Mouse (Mus musculus) urinary bladder, adult 2 months (tissue): ENCODE data around the gene Agap1. TPM values are rescaled to one million over a fixed set of nuclear protein-coding genes. Genes with fewer than 3 reads are reported as not detected.

Experiments
- DNase-seq: peaks from one replicate; pipeline ENCODE4 v3.0.0; 2022; ENCODE audit warnings: low spot score
- polyA plus RNA-seq: library from polyadenylated mRNA; depleted of rRNA; stranded (reverse); fragments of >200 nt; gene quantifications from 2 replicates; pipeline ENCODE4 v1.2.3, GENCODE M21; 2012

Gene Agap1
- polyA plus RNA-seq, 1 experiment: 11.3 TPM

DNA sequence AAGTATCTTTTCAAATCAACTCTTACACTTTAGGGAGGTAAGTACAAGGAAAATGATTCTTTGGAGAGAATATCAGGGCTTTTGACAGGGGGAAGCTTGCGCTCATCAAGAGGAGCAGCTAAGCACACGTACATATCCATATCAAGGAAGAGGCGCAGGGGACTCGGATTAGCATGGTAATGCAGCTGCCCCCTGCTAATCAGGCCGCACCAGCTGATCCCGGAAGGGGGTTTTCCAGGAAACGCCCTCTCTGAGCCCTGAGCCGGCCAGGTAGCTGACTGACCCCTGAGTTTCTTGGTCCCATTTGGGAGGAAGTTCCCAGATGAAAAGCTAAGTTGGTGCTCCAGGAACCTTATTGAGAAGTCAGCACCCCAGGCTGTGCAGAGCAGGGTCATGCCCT, 301.8 kb downstream of the Agap1 start:
- DNase-seq: no peak

DNA sequence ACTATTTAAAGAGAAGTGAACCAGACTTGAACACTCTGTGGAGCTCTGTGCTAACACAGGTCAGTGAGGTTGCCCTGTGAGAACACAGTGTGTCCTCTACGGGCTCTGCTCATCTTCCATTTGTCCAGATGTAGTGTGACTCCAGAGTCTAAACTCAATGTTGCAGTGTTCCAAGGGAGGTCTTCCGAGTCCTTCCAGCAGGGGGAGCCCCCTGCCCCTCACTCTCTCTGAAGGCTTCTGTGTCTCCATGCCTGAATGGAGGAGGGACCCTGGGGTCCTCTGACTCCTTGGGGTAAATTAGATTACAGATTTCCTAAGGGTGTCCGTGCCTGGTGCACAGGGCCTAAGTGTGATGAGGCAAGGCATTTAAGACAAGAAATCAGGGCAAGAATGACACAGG, 302.9 kb downstream of the Agap1 start:
- no peak for DNase-seq

DNA sequence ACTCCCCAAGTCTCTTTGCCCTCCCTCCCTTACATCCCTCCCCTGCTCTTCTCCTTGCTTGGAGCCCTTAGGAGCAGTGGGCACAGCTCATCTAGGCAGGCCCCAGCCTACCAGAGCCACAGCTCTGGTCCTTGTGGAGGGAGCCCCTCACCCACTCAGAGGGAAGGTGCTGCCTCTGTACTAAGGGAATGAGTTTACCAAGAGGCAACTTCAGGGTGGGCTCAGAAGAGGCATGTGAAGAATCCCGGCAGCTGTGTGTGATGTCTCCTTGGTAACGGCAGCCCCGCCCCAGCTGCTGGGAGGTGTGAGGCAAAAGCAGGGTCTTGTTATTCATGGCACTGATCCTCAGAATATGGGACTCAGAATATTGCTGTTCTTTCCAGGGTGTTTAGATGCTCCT, 309.3 kb downstream of the Agap1 start:
- no peak for DNase-seq

DNA sequence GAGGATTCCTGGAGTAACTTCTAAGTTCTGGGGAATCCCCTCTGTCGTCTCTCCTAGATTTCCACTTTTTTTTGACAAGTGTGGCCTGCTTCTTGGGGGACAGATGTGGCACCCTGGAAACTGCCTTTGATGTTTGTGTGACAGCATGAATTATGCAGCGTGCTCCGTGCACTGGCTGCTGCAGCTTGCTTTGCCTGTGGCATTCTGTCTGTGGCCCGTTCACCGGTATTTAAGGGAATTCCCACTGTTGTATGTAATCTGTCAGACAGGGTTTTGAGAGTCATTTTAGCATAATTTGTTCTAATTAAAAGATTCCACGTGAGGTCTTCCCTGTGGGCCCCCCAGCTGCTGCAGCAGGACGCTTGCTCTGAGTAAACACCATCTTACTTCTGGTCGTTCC, 312.3 kb downstream of the Agap1 start:
- no peak for DNase-seq

DNA sequence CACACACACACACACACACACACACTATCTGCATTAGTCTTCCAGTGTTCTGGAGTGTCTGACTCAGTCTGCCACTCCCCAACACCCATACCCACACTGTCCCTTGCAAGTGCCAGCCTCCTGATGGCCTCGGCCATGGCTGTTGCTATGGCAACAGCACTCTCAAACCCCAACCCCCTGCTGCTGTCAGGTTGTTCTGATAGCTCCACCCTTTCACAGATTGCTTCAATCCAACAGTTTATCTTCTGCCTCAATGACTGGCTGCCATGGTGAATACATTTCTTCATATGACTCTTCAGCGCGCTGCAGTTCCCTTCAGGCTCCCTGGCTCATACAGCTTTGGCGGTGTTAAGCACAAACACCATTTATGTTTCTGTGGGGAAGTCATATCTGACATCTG, 315.0 kb downstream of the Agap1 start:
- no peak for DNase-seq

DNA sequence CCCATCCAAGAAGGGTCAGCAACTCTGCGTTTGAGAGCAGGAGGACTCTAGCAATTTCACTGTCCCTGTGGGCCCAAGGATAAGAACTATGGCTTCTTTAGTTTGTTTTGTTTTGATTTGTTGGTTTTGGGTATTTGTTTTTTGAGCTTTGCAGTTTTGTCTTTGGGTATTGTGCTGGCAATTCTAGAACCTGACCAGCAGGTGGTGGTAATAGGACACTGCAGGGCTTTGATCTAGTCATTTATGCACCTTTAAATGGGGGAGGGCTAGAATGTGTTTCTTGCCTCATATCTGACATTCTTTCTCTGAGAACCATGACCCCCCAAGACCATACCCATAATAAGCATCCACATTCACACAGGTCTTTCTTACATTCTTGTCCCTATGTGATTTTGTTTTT, 315.7 kb downstream of the Agap1 start:
- no peak for DNase-seq

DNA sequence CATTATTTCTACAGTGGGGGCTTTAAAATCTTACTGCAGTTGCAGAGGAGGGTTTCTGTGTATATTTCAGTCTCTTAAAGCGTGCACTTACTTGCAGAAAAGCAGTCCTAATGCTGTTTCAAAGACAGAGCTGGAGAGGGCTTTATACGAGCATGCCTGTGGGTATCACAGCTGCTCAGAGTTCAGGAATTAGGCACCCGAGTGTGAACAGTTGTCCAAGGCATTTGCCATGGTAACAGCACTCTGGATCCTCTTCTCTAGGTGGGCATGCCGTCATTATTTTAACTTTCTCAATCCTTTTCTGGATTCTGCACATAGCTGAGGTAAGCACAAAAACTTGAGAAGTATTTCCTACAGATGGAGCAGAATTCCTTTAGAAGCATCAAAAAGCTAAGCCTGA, 321.1 kb downstream of the Agap1 start:
- no peak for DNase-seq

DNA sequence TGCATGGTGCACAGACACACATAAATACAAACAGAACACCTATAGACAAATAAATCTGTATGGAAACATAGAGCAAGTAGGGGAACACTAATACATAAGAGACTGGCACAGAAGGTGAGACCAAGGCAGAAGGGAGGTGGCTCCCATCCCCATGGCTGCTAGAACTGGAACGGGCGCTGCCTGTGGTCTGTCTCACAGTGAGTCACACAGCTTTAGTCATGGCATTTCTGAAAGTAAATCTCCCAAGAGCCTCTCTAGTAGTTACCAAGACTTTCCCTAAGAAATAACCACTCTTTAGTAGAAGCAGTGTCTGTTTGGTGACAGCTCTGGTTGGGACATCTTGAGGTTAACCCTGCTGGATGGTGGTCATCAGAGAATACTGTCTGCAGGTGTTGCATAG, 326.1 kb downstream of the Agap1 start:
- DNase-seq: no peak

DNA sequence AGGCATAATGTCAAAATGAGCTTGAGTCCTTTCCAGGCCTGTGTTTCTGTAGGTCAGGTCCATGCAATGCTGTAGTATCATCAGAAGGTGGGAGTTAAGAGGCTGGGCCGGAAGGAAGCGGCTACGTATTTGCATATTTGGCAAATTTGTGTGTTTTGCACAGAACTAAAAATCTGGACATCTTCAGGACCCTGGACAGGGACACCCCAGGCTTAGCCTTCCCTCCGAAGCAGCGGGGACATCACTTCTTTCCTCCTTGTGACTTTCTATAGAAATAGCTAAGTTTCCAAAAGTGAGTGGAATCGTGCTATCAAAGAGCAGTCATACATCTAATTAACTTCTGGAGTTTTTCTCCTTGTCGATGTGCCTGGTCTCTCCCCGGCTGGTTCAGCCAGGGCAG, 327.3 kb downstream of the Agap1 start:
- DNase-seq: no peak

DNA sequence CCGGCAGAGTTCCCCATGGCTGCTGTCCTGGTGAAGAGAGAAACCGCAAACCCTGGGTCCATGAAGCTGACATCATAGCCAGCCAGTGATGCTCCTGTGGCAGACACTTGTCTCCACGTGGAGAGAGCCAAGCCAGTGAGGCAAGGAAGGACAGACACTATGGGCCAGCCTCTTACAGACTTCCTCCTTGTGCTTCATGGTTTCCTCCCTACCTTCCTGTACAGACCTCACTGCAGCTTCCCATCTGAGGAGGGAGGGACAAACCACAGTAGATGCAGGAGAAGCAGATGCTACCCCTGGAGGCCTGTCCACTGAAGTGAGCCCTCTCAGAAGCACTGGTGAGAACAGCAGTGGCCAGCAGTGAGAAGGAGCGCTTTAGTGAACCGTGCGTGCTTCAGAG, 332.2 kb downstream of the Agap1 start:
- no peak for DNase-seq

DNA sequence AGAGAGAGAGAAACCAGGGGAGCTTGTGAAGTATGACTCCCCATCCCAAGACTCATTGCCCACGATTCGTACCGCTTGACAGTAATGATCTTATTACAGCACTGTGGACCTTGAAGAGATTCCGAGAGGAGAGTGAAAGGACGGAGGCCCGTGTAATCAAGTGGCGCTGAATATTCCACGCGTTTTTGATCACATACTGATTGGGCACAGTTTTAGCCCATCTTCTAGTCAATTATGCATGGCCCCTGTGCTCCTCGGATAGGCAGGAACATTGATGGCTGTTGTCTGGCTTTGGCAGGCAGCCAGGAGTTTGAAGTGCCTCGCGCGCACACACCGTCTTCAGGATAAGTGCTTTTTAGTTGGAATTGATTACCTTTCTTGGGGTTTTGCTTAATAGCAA, 344.1 kb downstream of the Agap1 start:
- DNase-seq: no peak

DNA sequence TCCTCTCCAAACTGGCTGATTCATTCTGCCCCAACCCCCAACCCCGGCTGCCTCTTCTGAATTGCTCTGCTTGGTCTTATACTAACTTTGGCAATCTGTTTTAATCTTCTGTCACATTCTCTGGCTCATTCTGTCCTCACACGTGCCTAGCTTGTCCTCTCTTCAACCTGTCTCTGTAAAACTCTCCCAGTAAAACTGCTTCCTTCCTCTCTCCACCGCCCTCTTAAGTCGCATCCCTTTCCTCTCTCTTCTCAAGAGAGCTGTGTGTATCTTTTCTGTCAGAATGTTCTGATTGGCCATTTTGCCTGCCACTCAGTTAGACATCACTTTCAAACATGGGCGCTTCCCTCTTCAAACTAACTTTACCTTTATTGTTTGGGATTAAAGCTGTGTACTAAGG, 346.9 kb downstream of the Agap1 start:
- no peak for DNase-seq

DNA sequence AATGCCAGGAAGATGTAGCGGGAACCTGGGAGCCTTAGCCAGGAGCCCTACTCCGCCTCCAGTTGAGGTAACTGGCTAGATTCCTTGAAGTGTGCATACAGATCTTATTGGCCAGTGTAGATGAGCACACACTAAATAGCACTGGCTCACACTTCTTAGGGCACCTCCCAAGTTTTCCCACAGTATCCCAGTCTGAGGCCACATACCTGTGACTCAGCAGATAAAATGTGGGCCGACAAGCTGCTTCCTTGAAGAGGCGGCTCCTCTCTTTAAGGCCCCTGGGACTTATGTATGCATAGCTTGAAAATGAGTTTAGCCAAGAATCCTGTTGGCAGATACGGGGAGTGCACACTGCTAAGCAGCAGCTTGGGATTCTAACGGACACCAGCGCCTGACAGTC, 350.4 kb downstream of the Agap1 start:
- no peak for DNase-seq

DNA sequence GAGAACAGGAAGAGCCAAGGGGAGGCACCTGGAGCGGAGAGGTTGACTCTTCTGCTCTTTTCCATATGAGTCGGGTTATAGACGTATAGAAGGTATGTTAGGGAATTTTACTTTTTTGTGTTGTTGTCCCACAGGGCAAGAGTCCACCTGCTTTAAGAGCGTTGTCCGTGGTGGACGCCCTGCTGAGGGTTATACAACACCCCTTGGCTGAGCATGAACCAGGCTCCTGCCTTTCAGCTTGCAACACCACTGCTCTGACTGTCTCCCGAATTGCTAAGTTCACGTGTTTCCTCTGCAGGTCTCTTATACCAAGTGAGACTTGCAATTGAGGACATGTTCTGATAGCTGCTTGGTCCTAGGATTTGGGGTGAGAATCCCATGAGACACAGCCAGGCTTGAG, 358.2 kb downstream of the Agap1 start:
- no peak for DNase-seq

DNA sequence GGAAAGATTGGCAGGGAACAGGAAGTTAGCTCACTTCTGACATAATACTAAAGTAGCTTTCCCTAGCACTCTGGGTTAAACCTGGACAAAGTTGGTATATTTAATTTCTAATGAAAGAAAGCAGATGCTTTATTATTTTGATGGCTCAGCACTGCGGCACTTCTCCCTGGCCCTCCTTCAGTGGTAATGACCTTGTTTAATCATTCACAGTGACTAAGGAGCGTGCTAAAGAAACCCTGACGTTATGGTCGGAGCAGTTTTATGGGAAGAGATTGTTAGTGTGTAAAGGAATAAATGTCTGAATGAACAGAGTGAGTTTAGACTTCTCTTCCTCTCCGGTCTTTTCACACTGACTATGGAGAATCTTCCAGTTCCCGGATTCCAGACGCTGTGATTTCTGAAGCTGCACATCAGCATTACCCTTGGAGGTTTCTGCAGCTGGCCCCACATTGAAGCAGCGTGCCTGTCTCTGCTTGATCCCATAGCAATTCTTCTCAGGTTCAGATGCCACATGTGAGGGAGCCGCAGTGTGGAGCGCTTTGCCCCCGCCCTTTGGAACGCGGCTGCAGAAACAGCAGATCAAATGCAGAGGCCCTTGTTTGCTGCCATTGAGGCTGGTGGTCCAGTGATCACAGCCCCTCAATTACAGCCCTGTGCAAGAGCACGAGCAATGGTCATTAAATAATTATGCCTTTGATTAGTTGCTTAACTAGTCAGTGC, 362.0 kb downstream of the Agap1 start:
- no peak for DNase-seq

DNA sequence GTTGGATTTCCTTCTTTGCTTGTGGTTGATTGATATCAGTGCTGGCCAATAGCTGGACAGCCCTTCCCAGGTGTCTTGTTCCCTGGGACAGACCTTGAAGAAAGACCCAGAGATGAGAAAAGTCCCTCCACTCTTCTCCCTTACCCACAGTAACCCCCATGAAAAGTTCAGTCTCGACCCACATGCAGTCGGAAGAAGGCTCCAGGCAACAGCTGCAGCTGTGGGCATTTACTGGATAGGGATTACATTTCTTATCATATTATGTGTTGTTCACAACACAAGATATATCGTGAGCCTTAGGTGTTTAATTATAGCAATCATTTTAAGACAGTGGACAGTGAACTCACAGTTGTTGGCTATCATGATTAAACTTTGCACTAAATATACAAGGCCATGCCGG, 367.2 kb downstream of the Agap1 start:
- DNase-seq: no peak

DNA sequence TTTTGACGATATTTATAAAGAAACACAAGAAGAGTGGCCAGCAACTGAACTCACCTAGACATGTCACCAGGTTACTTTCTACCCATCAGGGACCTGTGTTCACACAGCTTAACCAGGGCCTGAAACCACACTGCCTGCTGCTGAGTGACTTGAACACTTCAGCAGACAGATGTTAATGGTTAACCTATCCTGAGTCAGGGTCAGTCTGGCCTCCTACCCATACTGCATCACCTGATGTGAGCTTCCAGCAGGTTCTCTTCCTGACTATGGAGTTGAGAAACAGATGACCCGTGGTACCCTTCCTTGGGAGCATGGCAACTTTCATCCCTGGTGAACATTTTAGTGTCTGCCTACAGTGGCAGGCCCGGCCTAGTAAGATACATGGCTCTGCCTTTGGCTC, 367.8 kb downstream of the Agap1 start:
- DNase-seq: no peak

DNA sequence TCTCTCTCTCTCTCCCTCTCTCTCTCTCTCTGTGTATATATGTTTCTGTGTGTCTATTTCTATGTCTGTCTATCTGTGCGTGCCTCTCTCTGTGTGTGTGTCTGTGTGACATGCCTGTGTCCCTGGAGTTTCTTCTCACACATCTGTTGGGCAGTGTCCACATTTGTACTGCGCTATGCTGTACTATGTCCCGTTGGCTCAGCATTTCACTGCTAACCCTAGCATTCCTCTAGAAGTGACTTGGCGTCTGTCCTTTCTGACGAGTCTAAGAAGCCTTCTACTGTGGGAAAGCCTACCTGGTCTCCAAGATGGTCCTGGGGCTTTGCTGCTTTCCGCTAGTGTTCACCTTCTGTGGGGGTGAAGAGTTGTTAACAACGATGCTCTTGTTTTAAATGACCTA, 368.4 kb downstream of the Agap1 start:
- no peak for DNase-seq

DNA sequence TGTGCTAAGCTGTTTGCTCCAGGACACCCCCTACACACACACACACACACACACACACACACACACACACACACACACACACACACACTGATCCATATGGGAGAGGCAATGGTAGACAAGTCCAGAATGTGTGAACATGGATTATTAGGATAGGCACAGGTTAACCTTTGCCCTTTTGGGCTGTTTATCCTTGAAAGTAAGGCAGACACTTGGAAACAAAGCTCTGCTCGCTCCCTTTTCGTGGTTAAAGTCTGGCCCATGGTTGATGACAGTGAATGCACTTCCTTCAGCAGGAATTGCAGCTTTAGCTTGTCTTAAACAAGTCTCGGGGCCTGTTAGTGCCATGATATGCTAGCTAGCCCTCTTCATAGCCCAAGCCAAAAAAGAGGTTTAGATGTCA, 372.4 kb downstream of the Agap1 start:
- no peak for DNase-seq

DNA sequence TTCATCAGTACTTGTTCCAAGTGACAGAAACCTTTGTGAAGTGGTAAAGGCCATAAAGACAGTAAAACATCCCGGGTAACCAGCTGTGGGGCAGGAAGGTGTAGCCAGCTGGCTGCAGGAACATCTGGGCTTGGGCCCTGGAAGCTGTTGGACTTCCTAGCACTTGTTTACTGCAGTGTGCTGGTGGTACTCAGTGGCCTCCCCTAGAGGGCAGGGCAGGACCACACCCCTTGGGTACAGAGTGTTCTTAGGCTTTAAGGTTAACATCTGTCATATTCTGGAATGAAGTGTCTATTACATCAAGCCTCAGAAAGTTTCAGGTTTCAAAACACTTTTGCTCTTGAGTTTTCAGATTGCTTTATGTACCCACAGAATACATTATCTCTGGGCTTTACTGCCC, 376.5 kb downstream of the Agap1 start:
- DNase-seq: no peak

DNA sequence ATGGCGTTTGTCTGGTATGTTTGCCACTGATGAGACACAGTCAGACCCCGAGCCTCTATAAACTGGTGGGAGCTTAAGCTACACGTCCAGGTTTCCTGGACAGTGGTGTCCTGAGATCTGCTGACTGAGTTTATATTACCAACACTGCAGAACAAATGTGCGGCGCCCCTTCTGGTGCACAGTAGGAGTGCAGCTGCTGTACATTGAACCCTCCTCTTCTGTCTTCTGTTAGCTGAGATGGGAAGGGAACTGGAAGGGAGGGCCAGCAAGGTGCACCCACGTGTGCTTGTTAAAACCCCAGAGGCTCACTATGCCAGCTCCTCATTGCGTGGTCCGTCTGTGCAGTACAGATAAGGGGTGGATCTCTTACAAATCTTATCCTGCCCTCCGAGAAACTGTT, 389.5 kb downstream of the Agap1 start:
- no peak for DNase-seq

DNA sequence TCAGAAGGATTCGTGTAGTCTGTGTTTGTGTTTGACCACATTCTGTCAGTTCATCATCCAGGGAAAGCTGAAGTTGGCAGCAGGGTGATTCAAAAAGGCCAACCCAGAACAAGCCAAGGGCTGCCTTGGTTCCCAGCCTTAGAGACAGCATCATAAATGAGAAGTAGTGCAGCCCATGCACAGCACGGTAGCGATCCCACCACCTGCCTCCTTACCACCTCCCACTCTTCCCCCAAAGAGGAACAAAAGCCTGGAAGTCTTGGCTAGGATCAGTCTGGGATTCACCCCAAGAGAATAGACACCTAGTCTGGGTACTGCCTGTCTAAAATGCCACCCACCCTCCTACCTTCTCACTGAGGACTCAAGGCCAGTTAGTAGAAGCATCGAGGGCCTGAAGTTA, 390.9 kb downstream of the Agap1 start:
- no peak for DNase-seq

DNA sequence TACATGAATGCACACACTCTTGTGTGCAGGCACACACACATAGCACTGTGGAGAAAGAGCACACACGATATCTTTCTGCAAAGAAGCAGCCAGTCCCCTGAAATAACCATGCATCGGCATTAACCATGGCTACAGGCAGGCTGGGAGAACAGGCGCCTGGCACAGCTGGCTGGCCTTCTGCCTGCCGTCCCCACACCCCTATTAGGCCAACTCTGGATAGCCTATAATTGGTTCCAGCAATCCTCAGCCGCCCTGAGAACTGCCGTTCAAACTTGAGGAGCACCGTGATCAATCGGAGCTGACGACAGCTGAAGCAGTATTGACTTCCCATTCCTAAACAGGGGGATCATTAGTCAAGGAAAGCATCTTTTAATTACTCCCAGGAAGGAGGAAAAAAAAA, 391.5 kb downstream of the Agap1 start:
- no peak for DNase-seq

DNA sequence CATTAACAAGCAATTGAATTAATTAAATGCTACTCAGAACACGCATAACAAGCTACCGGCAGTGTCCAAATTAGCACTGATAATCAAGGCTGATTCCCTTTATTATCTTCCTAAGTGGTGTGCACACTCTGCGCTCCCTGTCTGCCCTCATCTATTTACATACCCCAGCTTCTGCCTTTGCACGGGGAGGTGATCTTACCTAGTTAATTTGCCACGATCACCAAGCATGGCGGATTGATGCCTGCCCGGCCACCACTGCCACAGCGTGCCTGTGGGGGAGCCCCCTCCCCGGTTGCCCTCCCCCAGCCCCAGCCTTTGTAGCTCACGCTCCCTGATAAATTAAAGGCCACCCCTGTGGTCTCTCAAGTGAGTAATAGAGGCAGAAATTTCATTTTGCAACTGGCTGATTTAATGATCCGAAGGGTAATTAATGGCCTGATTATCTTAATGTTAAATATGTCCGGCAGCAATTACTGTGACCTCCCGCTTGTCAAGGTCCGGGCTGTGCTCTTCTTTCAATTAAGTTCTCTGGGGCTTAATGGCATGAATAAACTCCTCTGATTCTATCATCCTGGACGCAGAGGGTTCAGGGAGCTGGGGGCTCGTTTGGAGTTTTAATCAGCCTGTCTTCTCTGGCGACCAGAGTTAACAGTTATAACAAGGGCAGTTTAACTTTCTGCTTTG, 393.9 kb downstream of the Agap1 start:
- DNase-seq: no peak
